9 mouse cellular contexts compared by ENCODE assay signal in the genomic region with DNA sequence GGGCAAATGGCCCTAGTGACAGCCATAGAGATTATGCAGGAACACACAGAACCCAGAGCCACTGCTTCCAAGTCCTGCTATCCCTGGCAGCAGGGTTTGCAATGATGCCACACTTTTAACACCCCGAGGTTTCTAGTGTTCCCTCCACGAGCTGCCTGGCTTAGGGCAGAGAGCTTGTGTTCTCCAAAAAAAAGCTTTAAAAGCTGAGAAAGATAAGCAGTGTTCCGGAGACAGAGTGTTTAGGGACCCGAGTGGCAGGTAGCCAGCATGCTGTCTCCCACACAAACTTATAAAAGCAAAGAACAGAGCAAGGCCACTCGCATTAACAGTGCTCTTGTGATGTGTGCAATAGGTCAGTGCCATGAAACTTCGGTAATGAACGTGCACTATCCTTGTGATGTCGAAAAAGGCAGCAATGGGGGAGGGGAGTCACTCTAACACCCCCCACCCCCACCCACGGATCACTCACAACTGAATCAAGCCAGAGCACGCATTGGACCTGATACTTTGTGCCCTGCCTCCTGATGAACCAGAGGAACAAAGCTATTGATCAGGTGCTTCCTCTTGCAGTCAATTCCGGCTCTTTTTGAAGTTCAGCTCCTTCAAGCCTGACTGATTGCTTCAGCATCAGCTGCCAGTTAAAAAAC. TPM values are rescaled to one million over a fixed set of nuclear protein-coding genes. Genes with fewer than 3 reads are reported as not detected.
DNase-seq lines count a peak whose midpoint lies in the region; ATAC-seq and TF ChIP-seq lines count a peak whose summit lies in the region.
"Had no signal": no experiment of that assay in that cellular context is flagged by ENCODE, and none has a peak within 500 bp of the region (broad histone marks: within the 10 kb centered on the region; RNA-seq: fewer than 3 reads in every experiment).

No protein-coding gene starts in this region.

- peak overlapping the region; percentile 85 for H3K4me3 ChIP-seq in liver, postnatal 0 days (ENCODE audit: low read depth, low read length)

- intact Hi-C loops in heart, postnatal 36 days (cut with DNase I) = no loop called here

- peak overlapping the region; percentile 98 for H3K4me2 ChIP-seq in liver, postnatal 0 days (ENCODE audit: low read depth, low read length)

- peak; percentile 66 for TF ChIP-seq EP300 in liver, postnatal 0 days (IDR thresholded peaks at IDR 0.05; ENCODE audit: low read depth)

- no peaks in the 10 kb centered on the region for H3K27me3 ChIP-seq in liver, postnatal 0 days (ENCODE audit: insufficient read depth, low read length)

- H3K9me3 ChIP-seq in liver, postnatal 0 days (ENCODE audit: low read length) = no peaks in the 10 kb centered on the region

- peak overlapping the region; percentile 98 for H3K27ac ChIP-seq in liver, postnatal 0 days (ENCODE audit: low read depth)

- peak; percentile 59 for ATAC-seq in liver, postnatal 0 days

- H3K36me3 ChIP-seq in liver, postnatal 0 days (replicated peaks; ENCODE audit: insufficient read depth, low read length) = peaks cover 3% of the 10 kb centered on the region; the same call in 1 of the 2 replicates

- H3K4me1 ChIP-seq in liver, postnatal 0 days (ENCODE audit: insufficient read depth) = peaks cover 52% of the 10 kb centered on the region

- peak; percentile 52 to 62 for DNase-seq in heart, adult 18-20 months
- no peak for DNase-seq in heart, postnatal 36 days
- peak; percentile 33 for DNase-seq in urinary bladder, postnatal 14 days (ENCODE audit: low spot score)
- DNase-seq in urinary bladder, postnatal 10 days (ENCODE audit: low spot score) = no peak
- peak; percentile 64 for DNase-seq in liver, postnatal 0 days
- DNase-seq in embryo, embryonic 9.5 days (ENCODE audit: extremely low spot score) = no peak
- no peak for DNase-seq in embryo, embryonic 10.5 days (ENCODE audit: low spot score)
- DNase-seq in thymus, postnatal 25 days = no peak

- 0 out of 2 replicates have a peak overlapping the region, but pooled peaks have one; percentile 42 for H3K9ac ChIP-seq in liver, postnatal 0 days (replicated peaks)

- WGBS in liver, postnatal 0 days (ENCODE audit: insufficient replicate concordance) = 35% methylated on average over 11 of the region's 11 CpGs

- TF ChIP-seq CTCF in liver, postnatal 0 days (IDR thresholded peaks at IDR 0.05; ENCODE audit: low read depth) = no peak

RNA-seq across cellular contexts. Expression of a gene that starts 2.1 kb away (rescaled TPM):
- 100 to 1,000 TPM; 347 to 417 TPM for total RNA-seq in heart, adult 18-20 months (2021)
- 100 to 1,000 TPM; 263 to 319 TPM for total RNA-seq in heart, postnatal 36 days (2021)
- polyA plus RNA-seq in liver, postnatal 0 days (2015; fragmentation: Nextera tagmentation; extraction: Ambion mirVana) = 395 and 411 TPM in 2 replicates

RNA-seq across cellular contexts. Expression of a gene that starts 27.2 kb away (rescaled TPM):
- 10 to 100 TPM; 89.0 to 93.2 TPM for total RNA-seq in heart, adult 18-20 months (2021)
- 10 to 100 TPM; 64.8 to 73.6 TPM for total RNA-seq in heart, postnatal 36 days (2021)
- polyA plus RNA-seq in liver, postnatal 0 days (2015; fragmentation: Nextera tagmentation; extraction: Ambion mirVana) = 1.6 and 2.1 TPM in 2 replicates

RNA-seq across cellular contexts. Expression of a gene that starts 45.8 kb away (rescaled TPM):
- 10 to 100 TPM; 81.6 to 84.8 TPM for total RNA-seq in heart, adult 18-20 months (2021)
- total RNA-seq in heart, postnatal 36 days (2021) = 10 to 100 TPM; 85.1 to 89.3 TPM
- 15.5 and 18.1 TPM in 2 replicates for polyA plus RNA-seq in liver, postnatal 0 days (2015; fragmentation: Nextera tagmentation; extraction: Ambion mirVana)

RNA-seq across cellular contexts. Expression of a gene that starts 46.3 kb away (rescaled TPM):
- 1 to 10 TPM; 1.3 to 2.0 TPM for total RNA-seq in heart, adult 18-20 months (2021)
- 1 to 10 TPM; 1.8 to 1.9 TPM for total RNA-seq in heart, postnatal 36 days (2021)
- polyA plus RNA-seq in liver, postnatal 0 days (2015; fragmentation: Nextera tagmentation; extraction: Ambion mirVana) = 0.15 and 0.25 TPM in 2 replicates

RNA-seq across cellular contexts. Expression of a gene that starts 46.3 kb away (rescaled TPM):
- total RNA-seq in heart, adult 18-20 months (2021) = not detected
- total RNA-seq in heart, postnatal 36 days (2021) = not detected
- not detected in 2 replicates for polyA plus RNA-seq in liver, postnatal 0 days (2015; fragmentation: Nextera tagmentation; extraction: Ambion mirVana)
- polyA plus RNA-seq: C2C12 had no signal

Comparison
In these comparisons a context has a peak if more than half of its experiments do, and no peak if none do; other contexts are left out.
1. DNase-seq: peak in heart, adult 18-20 months (2 of 2), urinary bladder, postnatal 14 days (single experiment) and liver, postnatal 0 days (single experiment); none in heart, postnatal 36 days (0 of 2), urinary bladder, postnatal 10 days (single experiment), embryo, embryonic 9.5 days (single experiment), embryo, embryonic 10.5 days (single experiment) and thymus, postnatal 25 days (single experiment).